Mouse (Mus musculus) megakaryocyte-erythroid progenitor cell, adult 5 weeks (primary cell): Measurements from ENCODE around the gene Hoxb8. TPM values are rescaled to one million over a fixed set of nuclear protein-coding genes. Genes with fewer than 3 reads are reported as not detected.

Source experiments
- polyA plus RNA-seq: library from polyadenylated mRNA; stranded (reverse); fragments of >175 nt; gene quantifications from 2 replicates; pipeline ENCODE4 v1.2.3, GENCODE M21; 2012

Hoxb8 gene
- 0.03 TPM in 1 of 2 replicates, not detected in the other for polyA plus RNA-seq

DNA sequence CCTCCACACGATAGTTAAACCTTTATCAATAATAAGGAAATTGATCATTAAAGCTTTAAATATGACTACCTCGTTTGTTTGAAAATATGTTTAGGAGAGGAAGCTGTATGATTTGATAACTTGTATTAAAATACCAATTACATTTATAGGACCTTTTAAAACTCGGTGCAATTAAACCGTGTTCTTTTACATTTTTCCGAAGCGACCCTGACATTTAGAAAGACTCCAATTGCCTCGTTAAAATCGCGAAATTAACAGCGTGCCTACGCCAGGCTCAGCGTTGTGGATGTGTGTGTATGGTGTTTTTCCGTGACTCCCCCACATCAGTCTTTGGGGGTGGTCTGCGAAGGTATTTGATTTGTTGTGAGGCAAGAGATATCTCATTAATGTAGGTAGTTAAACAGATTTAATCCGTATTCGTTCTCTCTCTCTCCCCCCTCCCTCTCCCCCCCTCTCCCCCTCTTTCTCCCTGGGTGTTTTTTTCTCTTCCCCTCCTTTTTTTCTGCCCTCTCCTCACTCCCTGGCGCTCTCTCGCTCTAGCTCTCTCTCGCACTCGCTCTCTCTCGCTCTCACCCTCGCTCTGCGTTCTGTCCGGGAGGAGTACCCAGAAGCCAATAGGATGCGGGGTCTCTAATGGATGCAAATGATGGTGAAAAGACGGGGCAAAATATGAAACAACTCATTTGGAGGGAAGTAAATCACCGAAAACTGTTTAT lies at the start of gene Hoxb8:
Gene Hoxb8, plus strand, starts transcription at position 51 of the 716 bp plus-strand sequence.

GRCm38 (mm10) chr11:96270996-96271540 lies 10.6 kb upstream of the Hoxb8 start, which contains the start of gene Hoxb9:
Hoxb9 (plus strand) TSS chr11:96271457.

DNA sequence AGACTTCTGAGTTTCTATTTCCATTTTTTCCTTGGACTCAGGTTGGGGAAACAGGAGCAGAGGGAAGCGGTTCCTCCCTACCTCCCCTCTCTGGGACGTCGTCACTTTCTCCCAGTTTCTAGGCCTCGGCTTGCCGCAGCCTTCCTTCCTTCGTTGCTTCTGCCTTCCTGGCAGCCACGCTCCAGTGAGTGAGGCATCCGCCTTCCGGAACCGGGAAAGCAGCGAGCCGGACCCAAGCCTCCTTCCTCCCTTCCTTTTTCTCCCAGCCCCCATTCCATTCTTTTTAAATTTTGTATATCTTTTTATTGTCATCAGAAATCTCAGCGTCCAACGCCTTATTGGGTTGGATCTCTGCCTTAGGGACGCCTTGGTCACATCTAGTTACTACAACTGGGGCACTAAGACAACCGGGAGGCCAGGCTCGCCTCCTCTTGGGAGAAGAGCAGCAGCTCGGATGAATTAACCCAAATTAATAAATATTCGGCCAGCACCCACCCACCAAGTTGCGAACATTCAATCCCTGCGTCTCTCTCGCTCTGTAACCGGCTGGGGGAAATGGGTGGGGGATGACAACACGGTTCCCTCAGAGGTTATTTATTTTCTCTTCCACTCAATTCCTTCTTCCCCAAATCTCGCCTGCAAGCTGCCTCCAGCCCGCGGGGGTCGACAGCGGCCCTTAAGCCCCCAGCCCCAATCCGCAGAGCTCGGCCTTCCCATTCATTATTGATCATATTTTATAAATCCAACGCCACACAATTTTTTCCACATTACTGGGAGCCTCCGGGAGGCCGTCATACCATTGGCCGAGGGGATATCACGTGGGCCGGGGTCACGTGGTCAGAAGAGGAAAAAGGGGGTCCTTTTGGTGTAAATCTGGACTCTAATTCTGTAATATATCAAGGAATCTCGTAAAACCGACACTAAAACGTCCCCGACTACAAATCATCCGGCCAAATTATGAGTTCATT lies 4.3 kb downstream of the Hoxb8 start, which contains the start of gene Hoxb7:
Gene Hoxb7, plus strand, starts transcription at position 853 of the 968 bp plus-strand sequence.

DNA sequence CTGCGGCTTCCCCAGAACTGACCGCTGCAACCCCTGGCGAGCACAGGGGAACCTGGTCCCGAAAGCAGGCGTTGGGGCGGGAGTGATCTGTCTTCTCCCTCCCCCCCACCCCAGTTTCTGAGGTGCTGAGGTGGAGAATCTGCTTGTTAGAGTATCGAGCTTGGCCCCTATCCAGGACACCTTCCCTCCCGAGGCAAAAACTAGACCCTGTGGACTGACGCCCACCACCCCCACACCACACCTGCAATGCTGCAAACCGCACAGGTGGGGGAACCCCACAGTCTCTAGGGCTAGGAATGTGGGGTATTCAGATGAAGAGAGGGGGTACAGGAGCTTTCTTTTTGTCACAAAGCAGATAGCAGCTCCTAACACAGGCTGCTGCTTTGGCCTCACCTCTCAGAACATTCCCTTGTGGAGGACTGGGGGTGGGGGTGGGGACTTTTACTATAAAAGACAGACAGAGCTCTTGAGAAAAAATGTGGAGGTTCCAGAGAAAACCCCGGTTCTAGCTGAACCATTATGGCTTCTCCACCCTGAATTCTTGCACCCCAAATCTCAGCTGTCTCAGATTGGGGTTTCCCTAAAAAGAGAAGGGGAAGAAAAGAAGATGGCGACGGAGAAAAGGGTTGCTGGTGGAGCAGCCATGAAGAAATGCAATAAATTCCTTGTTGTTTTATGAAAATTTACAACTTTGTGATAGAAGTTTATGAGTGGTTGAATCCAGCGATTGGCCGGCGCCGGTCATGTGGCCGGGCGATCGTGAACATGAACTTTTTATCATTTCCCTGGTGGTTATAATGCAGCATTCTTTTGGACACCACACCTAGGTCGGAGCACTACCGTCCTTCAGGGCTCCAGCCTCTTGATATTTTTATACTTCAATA lies 10.2 kb downstream of the Hoxb8 start, which contains the start of gene Hoxb6:
Gene Hoxb6, plus strand, starts transcription at position 796 of the 884 bp plus-strand sequence.

GRCm38 (mm10) chr11:96303151-96304099 lies 21.7 kb downstream of the Hoxb8 start, which contains the start of gene Hoxb5:
Hoxb5 (plus strand) TSS chr11:96303336.

DNA sequence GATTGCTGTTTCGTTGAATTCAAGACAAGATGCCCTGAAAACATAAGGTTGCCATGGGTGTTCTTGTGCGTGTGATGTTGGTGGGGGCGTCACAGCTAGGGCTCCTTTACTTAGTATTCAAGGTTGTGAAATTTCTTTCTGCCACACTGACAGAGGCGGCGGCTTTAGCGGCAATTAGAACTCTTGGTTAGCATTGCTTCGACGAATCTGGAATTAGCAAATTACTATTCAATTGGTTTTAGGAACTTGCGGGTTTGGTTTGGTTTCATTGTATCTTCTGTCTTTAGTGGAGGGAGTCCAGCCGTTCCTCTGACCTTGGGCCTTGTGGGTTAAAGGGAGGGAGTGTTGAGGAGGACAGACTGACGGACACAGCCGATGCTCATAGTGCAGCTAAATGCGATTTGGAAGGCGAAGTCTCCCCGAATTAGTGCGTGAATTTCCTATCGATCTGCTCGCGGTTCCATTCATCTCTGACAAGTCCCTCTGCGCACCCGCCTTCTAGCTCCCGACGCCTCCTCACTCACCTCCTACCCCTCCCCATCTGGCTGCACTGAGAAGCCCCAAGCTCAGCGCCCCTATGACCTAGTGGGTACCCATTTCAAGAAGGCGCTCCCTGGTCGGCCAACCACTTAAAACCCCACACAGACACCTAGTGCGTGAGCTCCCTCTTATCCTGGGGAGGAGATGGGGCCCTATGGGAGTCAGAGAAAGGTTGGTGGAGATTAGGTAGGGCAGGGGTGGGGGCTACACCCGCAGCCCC lies 36.1 kb downstream of the Hoxb8 start, which contains the start of gene Hoxb4:
Gene Hoxb4, plus strand, starts transcription at position 660 of the 760 bp plus-strand sequence.

DNA sequence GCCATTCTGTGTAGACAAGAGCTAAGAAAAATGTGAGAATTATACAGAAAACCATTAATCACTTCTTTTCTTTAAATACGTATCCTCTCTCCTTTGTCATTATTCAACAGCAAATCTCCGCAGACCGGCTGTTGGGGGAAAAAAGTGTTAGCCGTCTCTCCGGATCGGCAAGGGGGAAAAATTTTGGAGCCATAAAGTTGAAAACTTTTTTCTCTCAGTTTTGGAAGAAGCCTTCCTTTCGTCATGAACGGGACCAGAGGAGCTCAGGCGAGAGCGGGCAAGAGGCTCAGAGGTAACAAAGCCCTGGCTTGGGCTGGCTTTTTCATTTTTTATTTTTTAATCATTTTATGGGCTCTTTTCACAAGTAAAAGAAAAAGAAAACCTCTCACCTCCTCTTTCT lies 41.4 kb downstream of the Hoxb8 start, which contains the start of gene Hoxb3:
Gene Hoxb3, plus strand, starts transcription at position 173 of the 400 bp plus-strand sequence.

Other genes starting within 250 kb of the Hoxb8 start
- 138 and 142 TPM in 2 replicates for gene Snf8, start 247.0 kb upstream of the Hoxb8 start, polyA plus RNA-seq
- 21.9 and 26.1 TPM in 2 replicates for gene Ube2z, start 216.5 kb upstream of the Hoxb8 start, polyA plus RNA-seq
- 308 and 326 TPM in 2 replicates for gene Atp5g1, start 206.2 kb upstream of the Hoxb8 start, polyA plus RNA-seq
- not detected in 2 replicates for gene Calcoco2, start 169.9 kb upstream of the Hoxb8 start, polyA plus RNA-seq
- gene Ttll6, start 148.1 kb upstream of the Hoxb8 start, polyA plus RNA-seq, result not detected in 2 replicates
- gene Hoxb13, start 87.6 kb upstream of the Hoxb8 start, polyA plus RNA-seq, result not detected in 2 replicates
- gene Hoxb9, start 10.4 kb upstream of the Hoxb8 start, polyA plus RNA-seq, result 0.02 and 0.17 TPM in 2 replicates
- not detected in 2 replicates for gene Hoxb7, start 4.7 kb downstream of the Hoxb8 start, polyA plus RNA-seq
- gene Hoxb6, start 10.6 kb downstream of the Hoxb8 start, polyA plus RNA-seq, result 0.21 and 0.45 TPM in 2 replicates
- gene Hoxb5, start 21.4 kb downstream of the Hoxb8 start, polyA plus RNA-seq, result 0.39 and 0.55 TPM in 2 replicates
- 13.4 and 14.2 TPM in 2 replicates for gene Hoxb4, start 36.4 kb downstream of the Hoxb8 start, polyA plus RNA-seq
- 6.0 and 6.2 TPM in 2 replicates for gene Hoxb3, start 41.4 kb downstream of the Hoxb8 start, polyA plus RNA-seq
- gene Hoxb2, start 68.6 kb downstream of the Hoxb8 start, polyA plus RNA-seq, result 0.52 and 1.5 TPM in 2 replicates
- gene Hoxb1, start 83.8 kb downstream of the Hoxb8 start, polyA plus RNA-seq, result not detected in 2 replicates
- gene Skap1, start 182.7 kb downstream of the Hoxb8 start, polyA plus RNA-seq, result 0.32 and 0.82 TPM in 2 replicates